15 mouse cellular contexts compared by ENCODE assay signal in genomic region chr19:55791886-55792285, GRCm38 (mm10). TPM values are rescaled to one million over a fixed set of nuclear protein-coding genes. Genes with fewer than 3 reads are reported as not detected.
DNase-seq lines count a peak whose midpoint lies in the region; ATAC-seq and TF ChIP-seq lines count a peak whose summit lies in the region.
"Had no signal": no experiment of that assay in that cellular context is flagged by ENCODE, and none has a peak within 500 bp of the region (broad histone marks: within the 10 kb centered on the region; RNA-seq: fewer than 3 reads in every experiment).

No protein-coding gene starts in this region.

- TF ChIP-seq EP300 in CH12.LX (IDR thresholded peaks at IDR 0.05; ENCODE audit: low read length) = no peak

- no peaks in the 10 kb centered on the region for H3K27me3 ChIP-seq in heart, embryonic 12.5 days (replicated peaks)
- no peaks in the 10 kb centered on the region for H3K27me3 ChIP-seq in limb, embryonic 15.5 days
- H3K27me3 ChIP-seq in limb, embryonic 10.5 days (ENCODE audit: low read depth, poor library complexity, severe bottlenecking) = no peaks in the 10 kb centered on the region
- H3K27me3 ChIP-seq in CH12.LX (replicated peaks) = peaks cover 56% of the 10 kb centered on the region
- H3K27me3 ChIP-seq: forebrain, embryonic 15.5 days; hindbrain, embryonic 12.5 days had no signal

- H3K4me3 ChIP-seq in heart, embryonic 12.5 days = no peak overlapping the region
- no peak overlapping the region for H3K4me3 ChIP-seq in limb, embryonic 15.5 days
- no peak overlapping the region for H3K4me3 ChIP-seq in limb, embryonic 10.5 days
- H3K4me3 ChIP-seq in CH12.LX (replicated peaks in 1 of 3; ENCODE audit: low read depth in 2 of 3, low read length in 2 of 3, poor library complexity in 1 of 3) = no peak overlapping the region
- H3K4me3 ChIP-seq: forebrain, embryonic 15.5 days; hindbrain, embryonic 12.5 days had no signal

- ATAC-seq in heart, embryonic 12.5 days (ENCODE audit: insufficient number of reproducible peaks, low FRiP score) = no peak
- no peak for ATAC-seq in limb, embryonic 15.5 days (ENCODE audit: insufficient number of reproducible peaks, low FRiP score, low TSS enrichment, low read depth)
- peak; percentile 48 for ATAC-seq in megakaryocyte progenitor cell, adult 5-6 weeks (replicated peaks; ENCODE audit: poor library complexity)
- ATAC-seq: forebrain, embryonic 15.5 days had no signal

- no peak overlapping the region; the same call in 1 of the 2 replicates for H3K27ac ChIP-seq in heart, embryonic 12.5 days (ENCODE audit: poor library complexity, severe bottlenecking)
- peak overlapping the region; percentile 72; the same call in 1 of the 2 replicates for H3K27ac ChIP-seq in limb, embryonic 15.5 days
- H3K27ac ChIP-seq in limb, embryonic 10.5 days = no peak overlapping the region
- no peak overlapping the region for H3K27ac ChIP-seq in CH12.LX (ENCODE audit: insufficient read depth, low read depth)
- H3K27ac ChIP-seq: forebrain, embryonic 15.5 days; hindbrain, embryonic 12.5 days had no signal

- no peak for TF ChIP-seq CTCF in CH12.LX (conservative IDR thresholded peaks at IDR 0.05 in 1 of 2, IDR thresholded peaks at IDR 0.05 in 1 of 2; ENCODE audit: low read depth in 2 of 2, low read length in 2 of 2)

- no peaks in the 10 kb centered on the region for H3K79me2 ChIP-seq in CH12.LX (replicated peaks; ENCODE audit: control insufficient read depth, extremely low read depth, insufficient read depth, poor library complexity, severe bottlenecking)

- no peak overlapping the region for H3K9ac ChIP-seq in heart, embryonic 12.5 days
- no peak overlapping the region for H3K9ac ChIP-seq in limb, embryonic 15.5 days
- H3K9ac ChIP-seq in CH12.LX (ENCODE audit: insufficient read depth, low read depth) = no peak overlapping the region
- H3K9ac ChIP-seq: forebrain, embryonic 15.5 days; hindbrain, embryonic 12.5 days; lung, embryonic 14.5 days had no signal

- in situ Hi-C loops in CH12.LX (cut with MboI; ENCODE audit: low pct_ligation_motif_present, low pct_unique_long_range_greater_than_20kb, low sequenced_read_pairs) = no loop called here

- WGBS in heart, embryonic 12.5 days = 87% methylated on average over 6 of the region's 6 CpGs
- WGBS in limb, embryonic 15.5 days = 78% methylated on average over 6 of the region's 6 CpGs
- WGBS in limb, embryonic 10.5 days = 88% methylated on average over 6 of the region's 6 CpGs

- peaks cover 82% of the 10 kb centered on the region for H3K4me1 ChIP-seq in heart, embryonic 12.5 days (replicated peaks)
- H3K4me1 ChIP-seq in limb, embryonic 15.5 days = peaks cover 39% of the 10 kb centered on the region
- H3K4me1 ChIP-seq in limb, embryonic 10.5 days = peaks cover 68% of the 10 kb centered on the region
- peaks cover 21 to 42% of the 10 kb centered on the region in 2 experiments for H3K4me1 ChIP-seq in CH12.LX (ENCODE audit: control insufficient read depth in 1 of 2, insufficient read depth in 2 of 2)

- TF ChIP-seq RAD21 in CH12.LX (IDR thresholded peaks at IDR 0.05; ENCODE audit: low read depth, low read length) = no peak

- H3K9me3 ChIP-seq in heart, embryonic 12.5 days (replicated peaks) = no peaks in the 10 kb centered on the region
- H3K9me3 ChIP-seq in limb, embryonic 15.5 days = no peaks in the 10 kb centered on the region
- no peaks in the 10 kb centered on the region for H3K9me3 ChIP-seq in limb, embryonic 10.5 days (replicated peaks)
- H3K9me3 ChIP-seq in CH12.LX (replicated peaks; ENCODE audit: low read length) = peaks cover 8% of the 10 kb centered on the region
- H3K9me3 ChIP-seq: forebrain, embryonic 15.5 days; hindbrain, embryonic 12.5 days had no signal

- TF ChIP-seq POLR2A in CH12.LX (IDR thresholded peaks at IDR 0.05; ENCODE audit: low read depth, low read length) = no peak

- peak; percentile 89 for DNase-seq in heart, adult 11 months
- no peak for DNase-seq in limb, embryonic 10.5 days (ENCODE audit: low spot score)
- peak; percentile 60 for DNase-seq in CH12.LX (ENCODE audit: extremely low read depth)
- no peak for DNase-seq in adrenal gland, adult 18-20 months (ENCODE audit: low spot score in 2 of 2)
- no peak for DNase-seq in cerebellum, postnatal 10 days
- DNase-seq: cerebellum, adult 11 months; gastrocnemius, postnatal 14 days; kidney, adult 2 months; lung, embryonic 14.5 days; right cerebral cortex, adult 18-20 months had no signal

- 0 out of 2 replicates have a peak, but pooled peaks cover 2% of the 10 kb centered on the region for H3K36me3 ChIP-seq in heart, embryonic 12.5 days
- no peaks in the 10 kb centered on the region; the same call in 1 of the 2 replicates for H3K36me3 ChIP-seq in limb, embryonic 15.5 days
- H3K36me3 ChIP-seq in limb, embryonic 10.5 days = peaks cover 69% of the 10 kb centered on the region
- H3K36me3 ChIP-seq in CH12.LX (replicated peaks in 1 of 2; ENCODE audit: control insufficient read depth in 1 of 2, insufficient read depth in 1 of 2, low read length in 1 of 2) = no peaks in the 10 kb centered on the region
- H3K36me3 ChIP-seq: forebrain, embryonic 15.5 days; hindbrain, embryonic 12.5 days had no signal

- dilution Hi-C loops in CH12.LX (cut with MboI; ENCODE audit: extremely low pct_ligation_motif_present, extremely low pct_unique_long_range_greater_than_20kb, low sequenced_read_pairs) = no loop called here

- no peak overlapping the region for H3K4me2 ChIP-seq in heart, embryonic 12.5 days
- H3K4me2 ChIP-seq in limb, embryonic 15.5 days = no peak overlapping the region
- peak overlapping the region; percentile 69 for H3K4me2 ChIP-seq in CH12.LX (ENCODE audit: insufficient read depth, low read depth, poor library complexity, severe bottlenecking)
- H3K4me2 ChIP-seq: forebrain, embryonic 15.5 days; hindbrain, embryonic 12.5 days; lung, embryonic 14.5 days had no signal

TF ChIP-seq in CH12.LX, 34 proteins besides CTCF, POLR2A, EP300 and RAD21:
- TF ChIP-seq PAX5 (IDR thresholded peaks at IDR 0.05; ENCODE audit: low read length) (no peak), JUN (IDR thresholded peaks at IDR 0.05; ENCODE audit: insufficient read depth, low read depth, low read length) (no peak), GABPA (IDR thresholded peaks at IDR 0.05; ENCODE audit: insufficient replicate concordance, low read depth, low read length) (no peak), MAFK (IDR thresholded peaks at IDR 0.05; ENCODE audit: insufficient replicate concordance, low read length) (no peak), ZC3H11A (IDR thresholded peaks at IDR 0.05; ENCODE audit: low read depth, low read length) (no peak), ETS1 (conservative IDR thresholded peaks at IDR 0.05; ENCODE audit: low read depth, low read length) (0 out of 2 replicates have a peak, but pooled peaks have one; percentile 6), RCOR1 (conservative IDR thresholded peaks at IDR 0.05; ENCODE audit: low read depth, low read length) (no peak), HCFC1 (IDR thresholded peaks at IDR 0.05; ENCODE audit: low read depth, low read length) (no peak), BHLHE40 (IDR thresholded peaks at IDR 0.05; ENCODE audit: low read depth, low read length) (0 out of 2 replicates have a peak, but pooled peaks have one; percentile 2), ZKSCAN1 (IDR thresholded peaks at IDR 0.05; ENCODE audit: borderline replicate concordance, low read depth, low read length) (no peak), JUND (conservative IDR thresholded peaks at IDR 0.05; ENCODE audit: low read depth, low read length) (no peak), USF1 (IDR thresholded peaks at IDR 0.05; ENCODE audit: low read depth, low read length) (no peak), ELF1 (IDR thresholded peaks at IDR 0.05; ENCODE audit: low read depth, low read length) (no peak), IRF4 (IDR thresholded peaks at IDR 0.05; ENCODE audit: low read depth, low read length) (0 out of 2 replicates have a peak, but pooled peaks have one; percentile 3)

RNA-seq across cellular contexts. Expression of gene Tcf7l2, which starts 50.3 kb away (rescaled TPM):
- polyA plus RNA-seq in heart, embryonic 12.5 days (2016; fragmentation: Nextera tagmentation; extraction: Ambion mirVana) = 59.7 and 64.7 TPM in 2 replicates
- 85.4 and 90.5 TPM in 2 replicates for polyA plus RNA-seq in limb, embryonic 15.5 days (2015; fragmentation: Nextera tagmentation; extraction: Ambion mirVana)
- 96.4 and 166 TPM in 2 replicates for polyA plus RNA-seq in limb, embryonic 10.5 days (2016; fragmentation: Nextera tagmentation; extraction: Ambion mirVana)
- total RNA-seq in CH12.LX (2012; rRNA removed) (not detected in 2 replicates), CH12.LX (2014; rRNA removed) (not detected in 2 replicates)
- polyA plus RNA-seq in CH12.LX (2012; ENCODE audit: insufficient read length, low read depth) = not detected in 2 replicates
- total RNA-seq in megakaryocyte progenitor cell, adult 5-6 weeks (2015) = 3.6 and 6.2 TPM in 2 replicates
- total RNA-seq in megakaryocyte progenitor cell, adult 5-6 weeks (2017) = 0.37 and 0.71 TPM in 2 replicates
- 10 to 100 TPM; 16.0 to 17.3 TPM for total RNA-seq in adrenal gland, adult 18-20 months (2021)

Comparison
In these comparisons a context has a peak if more than half of its experiments do, and no peak if none do; other contexts are left out.
1. DNase-seq: peak in heart, adult 11 months (single experiment) and CH12.LX (single experiment); none in limb, embryonic 10.5 days (single experiment), adrenal gland, adult 18-20 months (0 of 2) and cerebellum, postnatal 10 days (0 of 2).
2. RNA of gene Tcf7l2, which starts 50.3 kb away (polyA plus RNA-seq): 96.4 to 166 TPM in limb, embryonic 10.5 days, 85.4 to 90.5 TPM in limb, embryonic 15.5 days and 59.7 to 64.7 TPM in heart, embryonic 12.5 days; not detected in CH12.LX; every median in the first group is over 10 times any median in the second.